Mouse (Mus musculus): ENCODE measurements at regions not wholly inside any gene's neighbourhood (a gene's known extent, or its start where the extent isn't known, plus 50 kb on each side); places are given as distances from the start of the nearest gene placed in this dataset.
A peak's percentile ranks its signal among the peaks of the same experiment; 100 is the strongest.
"Not testable (repeated sequence)": the region's sequence is repeated elsewhere in the genome, so short reads cannot be mapped to it uniquely, and the experiment has no call there.

GRCm38 (mm10) chr1:95397188-95397587 is 83.8 kb downstream of the Fam174a start:
- peak; percentile 2 for DNase-seq (ENCODE audit: low read depth)

GRCm38 (mm10) chr1:95399764-95400163 is 86.3 kb downstream of the Fam174a start:
- no peak for DNase-seq (ENCODE audit: low read depth)

DNA sequence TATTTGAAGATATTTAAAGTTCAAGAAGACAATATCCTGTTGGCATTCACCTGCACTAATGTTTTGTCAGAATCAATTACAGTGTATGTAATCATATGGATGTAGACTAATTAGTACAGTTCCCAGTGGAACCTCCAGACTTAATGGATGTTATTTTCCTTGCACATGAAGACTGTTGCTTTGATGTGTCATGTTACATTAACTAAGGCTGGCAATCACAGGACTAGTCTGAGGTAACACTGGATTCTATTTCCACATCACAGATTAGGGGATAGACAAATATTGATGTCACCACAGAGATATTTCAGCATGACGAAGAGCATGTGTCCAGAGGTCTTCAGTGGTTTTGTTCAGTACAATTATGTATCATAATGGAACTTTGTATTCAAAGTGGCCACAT is 108.8 kb downstream of the Fam174a start:
- DNase-seq (ENCODE audit: low read depth), result no peak

GRCm38 (mm10) chr1:95425420-95425819 is 112.0 kb downstream of the Fam174a start:
- DNase-seq (ENCODE audit: low read depth), result no peak

GRCm38 (mm10) chr1:95437155-95437554 is 123.7 kb downstream of the Fam174a start:
- no peak for DNase-seq (ENCODE audit: low read depth)

- DNase-seq (ENCODE audit: low read depth), result no peak
These were observed 132.1 kb downstream of the Fam174a start for GRCm38 (mm10) chr1:95445541-95445940.

DNA sequence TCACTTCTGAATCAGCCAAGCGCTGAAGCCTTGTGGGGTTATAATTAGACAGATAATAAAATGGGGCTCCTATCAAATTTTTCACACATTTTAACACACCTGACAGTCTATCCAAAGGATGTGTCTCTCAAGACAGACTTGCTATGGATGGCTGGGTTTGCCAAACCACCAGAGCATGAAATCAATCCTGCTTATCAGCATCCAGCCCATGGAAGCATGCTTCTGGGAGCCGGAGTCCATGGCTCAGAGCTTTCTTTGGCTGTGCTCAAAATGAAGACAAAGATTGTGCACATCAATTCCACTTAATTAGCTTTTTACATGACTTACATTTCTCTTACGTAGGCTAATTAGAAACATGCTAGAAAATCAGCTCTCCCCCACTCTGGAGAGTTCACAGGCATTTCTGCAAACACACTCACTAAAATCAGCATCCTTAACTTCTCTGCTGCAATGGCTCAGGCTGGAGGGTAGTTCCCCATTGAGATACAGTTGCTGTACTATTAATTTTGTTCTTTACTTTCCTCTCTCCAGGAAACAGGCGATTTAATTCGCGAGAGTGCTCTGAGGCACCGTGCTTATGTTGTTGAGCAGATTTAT is 135.6 kb downstream of the Fam174a start:
- no peak for DNase-seq (ENCODE audit: low read depth)

DNA sequence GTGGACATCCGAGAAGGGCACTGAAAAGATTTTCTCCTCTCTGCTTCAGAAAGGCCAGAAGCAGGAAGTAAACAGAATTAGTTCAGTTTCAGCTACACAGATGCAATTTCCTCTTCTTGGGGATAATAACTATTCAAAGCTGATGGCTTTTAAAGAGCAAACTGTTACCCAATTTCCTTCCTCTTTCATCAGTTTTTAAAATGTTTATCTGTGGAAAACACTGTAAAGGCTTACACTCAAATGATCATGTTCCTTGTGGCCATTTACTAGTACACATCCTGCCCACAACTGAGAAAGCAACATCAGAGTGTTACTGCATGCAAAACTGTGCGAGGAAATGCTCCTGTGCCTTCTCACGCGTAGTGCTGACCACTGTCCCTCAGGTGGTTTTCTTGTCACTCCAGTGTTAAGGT is 137.5 kb downstream of the Fam174a start:
- DNase-seq (ENCODE audit: low read depth), result peak; percentile 4

DNA sequence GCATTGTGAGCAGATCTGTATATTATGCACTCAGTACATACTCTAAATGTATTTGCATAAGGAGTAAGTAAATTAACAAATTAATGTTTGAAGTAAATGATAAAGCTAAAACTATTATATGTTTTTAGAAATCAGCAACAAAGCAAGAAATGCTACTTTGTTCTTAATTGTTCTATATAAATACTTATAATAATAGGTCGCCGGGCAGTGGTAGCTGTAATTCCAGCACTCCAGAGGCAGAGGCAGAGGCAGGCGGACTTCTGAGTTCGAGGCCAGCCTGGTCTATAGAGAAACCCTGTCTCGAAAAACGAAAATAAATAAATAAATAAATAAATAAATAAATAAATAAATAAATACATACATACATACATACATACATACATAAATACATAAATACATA is 138.3 kb downstream of the Fam174a start:
- DNase-seq (ENCODE audit: low read depth), result peak; percentile 76

DNA sequence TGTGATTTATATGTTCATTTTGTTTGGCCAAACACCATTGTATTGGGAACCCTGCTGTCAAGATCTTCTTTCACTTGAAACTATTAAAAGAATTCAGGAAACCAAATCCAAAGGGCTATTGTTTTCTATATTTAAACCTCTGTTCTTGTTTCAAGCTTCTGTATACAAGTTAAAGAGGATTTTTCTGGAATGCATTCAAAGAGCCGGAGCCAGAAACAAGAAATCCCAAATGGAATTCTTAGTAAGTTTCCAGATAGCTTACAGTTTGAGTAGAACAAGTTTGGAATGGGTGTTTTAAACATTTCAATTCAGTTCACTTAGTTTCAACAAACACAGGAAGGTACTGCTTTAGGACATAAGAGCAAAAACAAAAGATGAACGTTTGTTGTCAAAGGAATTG is 140.8 kb downstream of the Fam174a start:
- DNase-seq (ENCODE audit: low read depth), result no peak

- no peak for DNase-seq (ENCODE audit: low read depth)
These were observed 145.9 kb downstream of the Fam174a start for GRCm38 (mm10) chr1:95459355-95459754.

GRCm38 (mm10) chr1:95468095-95468494 is 154.7 kb downstream of the Fam174a start:
- DNase-seq (ENCODE audit: low read depth), result no peak

DNA sequence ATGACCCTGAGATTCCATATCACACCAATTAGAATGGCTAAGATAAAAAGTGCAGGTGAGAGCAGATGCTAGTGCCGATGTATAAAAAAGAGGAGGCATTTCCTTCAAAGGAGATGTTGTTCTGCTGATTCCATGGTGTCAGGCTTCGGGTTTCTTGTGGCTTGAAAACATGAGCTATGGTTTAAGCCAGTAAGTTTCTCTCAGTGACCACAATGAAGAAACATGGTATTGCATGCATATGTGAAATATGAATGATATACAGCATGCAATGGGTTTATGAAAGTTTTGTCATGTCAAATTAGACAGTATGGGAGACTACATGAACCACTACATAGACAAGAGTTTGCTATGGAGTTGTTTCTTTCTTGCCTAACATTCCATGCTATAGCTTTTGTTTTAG is 155.3 kb downstream of the Fam174a start:
- no peak for DNase-seq (ENCODE audit: low read depth)

GRCm38 (mm10) chr1:95470491-95470890 is 157.1 kb downstream of the Fam174a start:
- DNase-seq (ENCODE audit: low read depth), result no peak

GRCm38 (mm10) chr1:95493004-95493403 is 174.4 kb downstream of the St8sia4 start:
- no peak for DNase-seq (ENCODE audit: low read depth)

DNA sequence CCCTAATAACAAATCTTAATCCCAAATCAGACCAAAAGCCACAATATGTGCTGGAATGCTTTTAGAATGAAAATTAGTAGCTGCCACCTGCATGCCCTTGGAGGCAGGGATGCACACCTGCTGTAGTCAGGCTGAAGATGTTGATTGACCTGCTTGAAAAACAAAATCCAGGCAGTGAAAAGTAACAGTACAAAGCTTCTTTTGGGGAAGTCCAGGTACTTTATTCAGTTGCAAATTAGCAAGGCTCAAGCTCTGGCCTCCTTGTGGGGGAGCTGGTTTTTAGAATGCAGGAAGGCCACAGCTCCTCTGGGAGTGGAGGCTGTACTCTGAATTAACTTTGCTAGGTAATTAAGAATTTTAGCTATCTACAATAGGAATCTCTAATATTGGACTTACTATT is 166.7 kb downstream of the St8sia4 start:
- DNase-seq (ENCODE audit: low read depth), result not testable (repeated sequence)

- no peak for DNase-seq (ENCODE audit: low read depth)
These were observed 158.7 kb downstream of the St8sia4 start for GRCm38 (mm10) chr1:95508718-95509117.

DNA sequence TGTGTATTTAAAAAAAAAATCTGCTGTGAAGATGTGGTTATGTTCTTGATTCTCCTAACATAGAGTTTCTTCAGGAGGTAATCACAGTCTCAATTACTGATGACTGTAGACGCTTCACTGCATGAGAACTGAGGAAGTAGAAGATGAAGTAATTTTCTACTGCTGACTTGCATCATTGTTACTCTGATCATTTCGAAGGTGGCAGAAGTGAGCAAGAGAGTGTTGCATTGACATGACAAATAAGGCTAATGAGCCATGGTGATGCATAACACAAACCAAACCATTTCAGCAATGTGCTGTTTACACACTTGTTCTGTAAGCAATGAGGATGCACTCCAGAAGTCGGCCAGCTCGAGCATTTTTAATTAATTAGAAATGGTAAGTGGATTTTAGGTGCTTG is 138.6 kb downstream of the St8sia4 start:
- DNase-seq (ENCODE audit: low read depth), result no peak

- DNase-seq (ENCODE audit: low read depth), result no peak
These were observed 136.4 kb downstream of the St8sia4 start for GRCm38 (mm10) chr1:95531017-95531416.

Data from naive thymus-derived CD4-positive, alpha-beta T cell, adult 2 months (primary cell).